Mouse (Mus musculus): ENCODE measurements around the gene Plxnb2.

Plxnb2 gene

GRCm38 (mm10) chr15:89149271-89150040 is 31.1 kb downstream of the Plxnb2 start, which contains the start of gene Mapk11:
Mapk11 (minus strand) TSS chr15:89149628.
- DNase-seq (ENCODE audit: low read depth, low spot score) = no peak

DNA sequence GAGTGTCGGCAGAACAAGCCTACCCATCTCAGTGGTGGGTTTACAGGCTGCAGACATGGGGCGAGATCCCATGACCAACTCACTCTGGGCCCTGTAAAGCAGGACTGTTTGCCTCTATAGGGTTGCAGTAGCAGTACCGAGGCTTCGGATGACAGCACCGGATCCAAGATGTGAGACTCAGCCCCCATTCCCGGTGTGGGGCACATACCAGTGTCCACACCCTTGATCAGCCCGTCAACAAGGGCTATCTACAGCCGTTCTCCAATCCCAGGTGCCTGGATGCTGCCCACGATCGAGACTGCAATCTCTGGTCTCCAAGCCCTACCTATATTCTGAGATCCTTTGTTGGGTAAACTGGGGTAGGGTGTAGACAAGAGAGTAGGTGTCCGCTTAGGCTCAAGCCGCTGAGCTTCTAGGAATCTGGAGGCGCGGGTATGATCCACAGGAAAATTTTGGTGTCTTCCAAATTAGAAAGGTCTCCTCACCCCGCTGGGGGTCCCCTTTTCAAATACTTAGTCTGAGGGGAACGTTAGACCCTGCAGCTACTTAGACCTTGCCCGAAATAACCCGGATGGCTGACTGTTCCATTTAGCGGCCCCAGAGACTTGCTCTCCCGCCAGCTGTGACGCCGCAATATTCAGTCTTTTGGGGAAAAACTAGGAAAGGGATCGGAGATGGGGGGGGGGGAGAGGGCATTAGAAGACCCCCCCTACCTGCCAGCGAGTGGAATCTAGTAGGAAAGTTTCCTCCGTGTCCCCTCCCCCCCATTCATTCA is 31.9 kb downstream of the Plxnb2 start:
- no peak for DNase-seq (ENCODE audit: low read depth, low spot score)

- DNase-seq (ENCODE audit: low read depth, low spot score) = no peak
Measured at GRCm38 (mm10) chr15:89147895-89148294, 32.7 kb downstream of the Plxnb2 start.

- no peak for DNase-seq (ENCODE audit: low read depth, low spot score)
Measured at GRCm38 (mm10) chr15:89147456-89147855, 33.1 kb downstream of the Plxnb2 start.

- no peak for DNase-seq (ENCODE audit: low read depth, low spot score)
Measured at GRCm38 (mm10) chr15:89147024-89147423, 33.6 kb downstream of the Plxnb2 start.

- peak; percentile 80 for DNase-seq (ENCODE audit: low read depth, low spot score)
Measured at GRCm38 (mm10) chr15:89146537-89146936, 34.1 kb downstream of the Plxnb2 start.

DNA sequence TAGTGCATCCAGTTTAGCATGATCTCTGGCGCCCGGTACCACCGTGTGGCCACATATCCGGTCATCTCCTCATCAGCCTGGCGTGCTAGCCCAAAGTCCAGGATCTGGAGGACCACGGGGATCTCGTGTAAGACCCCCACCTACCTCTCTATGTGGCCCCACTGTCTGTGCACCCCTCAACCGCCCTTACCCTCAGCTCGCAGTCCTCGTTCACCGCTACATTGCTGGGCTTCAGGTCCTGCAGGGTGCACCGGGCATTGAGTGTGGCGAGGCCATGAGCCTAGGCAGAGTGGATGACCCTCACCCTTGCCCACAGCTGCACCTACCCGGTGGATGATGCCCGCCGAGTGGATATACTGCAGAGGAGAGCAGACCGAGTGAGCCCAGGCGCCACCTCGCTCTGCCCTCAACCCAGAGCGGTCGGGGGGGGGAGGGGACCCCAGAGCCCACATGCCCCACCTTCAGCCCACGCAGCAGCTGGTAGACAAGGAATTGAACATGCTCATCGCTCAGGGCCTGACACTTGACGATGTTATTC is 34.7 kb downstream of the Plxnb2 start:
- no peak for DNase-seq (ENCODE audit: low read depth, low spot score)

DNA sequence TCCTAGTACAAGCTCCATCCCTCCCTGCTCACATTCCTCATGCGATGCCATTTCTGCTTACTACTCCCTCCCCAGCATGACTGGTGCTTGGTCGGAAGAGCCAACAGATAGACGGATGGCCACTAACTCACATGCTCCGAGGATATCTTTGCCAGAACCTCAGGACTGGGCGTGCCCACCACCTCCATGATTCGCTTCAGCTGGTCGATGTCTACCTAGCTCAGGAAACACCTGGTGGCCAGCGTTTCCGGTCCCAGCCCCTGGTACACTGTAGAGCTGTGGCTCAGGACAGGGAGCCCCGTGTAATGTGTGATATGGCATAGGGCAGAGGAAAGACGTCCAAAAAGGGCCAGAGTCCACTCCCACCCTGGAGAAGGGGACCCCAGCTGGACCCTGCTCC is 35.6 kb downstream of the Plxnb2 start:
- no peak for DNase-seq (ENCODE audit: low read depth, low spot score)

- DNase-seq (ENCODE audit: low read depth, low spot score) = no peak
Measured at GRCm38 (mm10) chr15:89143134-89143533, 37.5 kb downstream of the Plxnb2 start.

DNA sequence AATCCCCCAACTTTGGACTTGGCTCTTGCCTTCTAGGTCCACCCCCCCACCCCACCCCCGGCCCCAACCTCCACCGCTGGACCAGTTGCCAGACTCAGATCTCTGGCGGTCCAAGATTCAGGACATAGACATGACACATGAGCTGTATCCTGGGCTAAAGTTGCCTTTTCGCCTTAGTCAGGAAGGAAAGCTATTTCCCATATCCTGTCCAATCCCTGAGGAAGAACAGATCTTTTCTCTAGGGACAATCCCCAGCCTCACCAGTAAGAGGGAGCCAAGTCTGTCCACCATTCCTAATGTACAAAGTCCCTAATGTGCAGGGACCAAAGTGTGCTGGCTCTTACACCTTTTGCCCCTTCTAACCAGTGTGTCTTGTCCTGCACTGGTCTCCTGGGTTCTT is 38.7 kb downstream of the Plxnb2 start:
- no peak for DNase-seq (ENCODE audit: low read depth, low spot score)

DNA sequence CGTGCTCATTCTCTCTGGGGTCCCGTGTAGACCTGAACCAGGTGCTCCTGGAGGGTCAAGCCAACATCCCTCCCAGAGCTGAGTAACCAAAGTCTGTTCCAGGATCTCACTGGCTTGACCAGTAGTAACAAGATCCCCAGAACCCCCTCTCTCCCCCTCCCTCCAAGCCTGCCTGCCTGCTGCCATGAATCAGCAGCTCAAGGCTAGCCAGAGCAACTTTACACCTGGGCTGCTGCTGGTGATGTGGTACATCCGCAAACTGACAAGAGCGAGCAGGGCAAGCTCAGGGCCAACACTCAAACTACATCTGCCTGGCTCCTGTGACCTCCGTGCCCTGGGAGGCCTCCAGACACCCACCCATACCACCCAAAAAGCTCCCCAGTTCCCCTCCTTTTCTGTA is 39.1 kb downstream of the Plxnb2 start:
- no peak for DNase-seq (ENCODE audit: low read depth, low spot score)

DNA sequence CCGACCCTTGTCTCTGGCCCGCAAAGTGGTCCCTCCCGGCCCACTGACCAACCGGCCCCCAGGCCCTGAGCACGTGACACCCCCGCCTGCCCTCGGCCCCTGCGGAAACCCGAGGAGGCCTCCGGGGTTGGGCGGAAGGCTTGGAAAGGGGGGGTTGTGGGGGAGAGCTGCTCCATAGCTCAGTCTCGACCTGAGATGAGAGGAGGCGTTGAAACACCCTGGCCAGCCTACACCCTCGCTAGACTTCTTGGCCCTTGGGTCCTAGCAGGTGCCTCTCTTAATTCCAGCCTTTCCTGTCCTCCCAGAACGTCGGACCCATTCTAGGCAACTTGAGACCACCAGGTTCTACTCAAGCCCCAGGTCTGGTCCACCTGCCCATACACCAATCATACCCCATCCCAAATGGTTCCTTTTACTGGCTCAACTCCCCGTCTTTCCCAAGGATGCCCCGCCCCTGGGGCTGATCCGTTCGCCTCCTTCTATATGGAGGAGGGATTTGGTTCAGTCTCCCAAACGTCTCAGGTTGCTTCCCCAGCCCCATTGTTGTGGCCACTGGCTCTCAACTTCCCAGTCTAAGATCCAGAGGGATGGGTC is 39.8 kb downstream of the Plxnb2 start, which contains the start of gene Mapk12:
Gene Mapk12 (minus strand): TSS at position 45 of the 594 bp plus-strand sequence.
- no peak for DNase-seq (ENCODE audit: low read depth, low spot score)

DNA sequence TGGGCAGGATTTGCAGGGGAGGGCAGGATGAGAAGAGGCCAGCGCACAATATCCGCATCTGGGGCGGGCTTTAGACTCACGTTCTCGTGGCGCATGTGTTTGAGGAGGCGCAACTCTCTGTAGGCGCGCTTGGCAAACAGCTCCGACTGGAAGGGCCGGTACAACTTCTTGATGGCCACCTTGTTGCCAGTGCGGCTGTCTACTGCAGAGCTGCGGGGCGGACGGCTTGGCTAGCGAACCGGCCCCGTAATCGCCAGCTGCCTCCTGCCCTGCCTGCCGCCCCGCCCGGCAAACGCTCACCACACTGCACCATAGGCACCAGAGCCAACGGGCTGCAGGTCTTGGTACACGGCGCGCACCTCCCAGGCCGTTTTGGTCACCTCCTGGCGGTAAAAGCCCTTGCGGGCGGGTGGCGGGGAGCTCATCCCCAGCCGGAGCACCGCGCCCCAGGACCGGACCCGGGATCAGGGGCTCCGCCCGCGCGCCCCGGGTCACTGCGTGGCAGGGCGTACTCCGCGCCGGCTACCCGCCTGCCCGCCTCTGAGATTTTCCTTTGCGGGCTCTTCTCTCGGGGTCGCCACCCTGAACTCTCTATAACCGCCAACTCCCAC is 40.4 kb downstream of the Plxnb2 start:
- DNase-seq (ENCODE audit: low read depth, low spot score) = peak; percentile 73

GRCm38 (mm10) chr15:89138531-89138930 is 42.1 kb downstream of the Plxnb2 start:
- no peak for DNase-seq (ENCODE audit: low read depth, low spot score)

DNA sequence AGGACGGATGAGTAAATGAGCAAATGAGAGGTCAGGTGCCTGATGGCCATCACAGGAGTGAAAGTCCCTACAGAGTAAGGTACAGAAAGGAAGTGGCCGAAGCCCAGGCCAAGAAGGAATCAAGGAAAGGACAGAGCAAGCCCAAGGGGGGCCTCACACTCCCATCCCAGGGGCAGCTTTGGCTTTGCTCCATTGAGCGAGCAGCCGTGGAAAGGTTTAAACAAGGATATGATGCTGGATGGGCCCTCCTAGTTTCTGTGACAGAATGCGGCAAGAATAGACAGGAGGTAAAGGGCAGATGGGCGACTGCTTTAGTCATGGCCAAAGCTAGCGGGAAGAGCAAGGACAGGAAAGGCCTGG is 42.6 kb downstream of the Plxnb2 start:
- no peak for DNase-seq (ENCODE audit: low read depth, low spot score)

DNA sequence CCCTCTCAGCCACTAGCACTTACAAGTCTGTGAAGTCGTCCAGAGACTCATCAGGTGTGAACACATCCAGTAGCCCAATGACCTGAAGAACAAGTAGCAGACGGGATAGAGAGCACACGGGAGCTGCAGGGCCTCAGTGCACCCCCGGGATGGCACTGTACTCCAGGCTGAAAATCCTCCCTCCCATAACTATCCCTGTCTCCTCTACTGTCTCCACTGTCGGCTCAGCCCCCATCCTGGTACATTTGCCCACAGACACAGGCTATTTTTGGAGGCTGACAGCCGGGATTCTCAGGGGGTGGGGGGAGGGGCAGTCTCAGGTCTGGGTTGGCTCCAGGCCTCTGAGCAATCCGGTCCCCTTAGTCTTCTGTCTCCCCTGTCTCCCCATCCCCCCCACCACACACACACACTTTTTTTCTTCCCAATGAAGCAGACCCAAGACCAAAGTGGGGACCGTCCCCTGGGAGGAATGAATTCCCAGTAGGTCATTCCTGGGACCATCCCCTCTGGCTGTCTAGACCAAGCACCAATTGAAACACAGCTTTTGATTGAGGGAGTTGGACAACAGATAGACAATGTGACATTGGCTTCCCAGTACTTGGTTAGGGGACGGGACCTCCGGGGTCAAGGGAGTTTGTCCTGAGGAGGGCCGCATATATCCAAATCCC is 43.1 kb downstream of the Plxnb2 start:
- no peak for DNase-seq (ENCODE audit: low read depth, low spot score)

DNA sequence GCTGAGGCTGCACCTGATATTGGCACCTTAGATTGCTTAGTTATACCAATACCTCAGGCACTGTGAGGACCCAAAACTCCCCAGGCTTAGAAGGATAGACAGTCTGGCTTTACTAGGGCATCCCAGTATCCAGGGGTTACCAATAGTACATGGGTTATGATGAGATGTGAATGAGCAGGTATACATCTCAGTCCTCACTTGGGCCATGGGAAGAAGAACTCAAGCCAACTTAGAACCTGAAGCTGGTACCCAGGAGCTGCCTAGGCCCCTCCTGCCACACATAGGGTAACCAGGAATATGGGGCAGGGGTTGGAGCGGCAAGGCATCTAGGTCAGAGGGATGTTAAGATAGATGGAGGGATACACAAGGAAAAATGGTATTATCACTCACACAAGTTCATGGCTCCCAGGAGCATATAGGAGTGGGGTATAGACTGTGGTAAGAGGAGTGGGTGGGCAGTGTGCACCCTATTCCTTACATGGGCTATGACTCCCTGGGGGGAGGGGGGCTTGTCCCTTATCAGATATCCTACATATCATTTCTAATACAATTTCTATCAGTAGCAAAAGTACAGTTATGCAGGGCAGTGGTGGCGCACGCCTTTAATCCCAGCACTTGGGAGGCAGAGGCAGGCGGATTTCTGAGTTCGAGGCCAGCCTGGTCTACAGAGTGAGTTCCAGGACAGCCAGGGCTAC is 44.0 kb downstream of the Plxnb2 start:
- no peak for DNase-seq (ENCODE audit: low read depth, low spot score)

DNA sequence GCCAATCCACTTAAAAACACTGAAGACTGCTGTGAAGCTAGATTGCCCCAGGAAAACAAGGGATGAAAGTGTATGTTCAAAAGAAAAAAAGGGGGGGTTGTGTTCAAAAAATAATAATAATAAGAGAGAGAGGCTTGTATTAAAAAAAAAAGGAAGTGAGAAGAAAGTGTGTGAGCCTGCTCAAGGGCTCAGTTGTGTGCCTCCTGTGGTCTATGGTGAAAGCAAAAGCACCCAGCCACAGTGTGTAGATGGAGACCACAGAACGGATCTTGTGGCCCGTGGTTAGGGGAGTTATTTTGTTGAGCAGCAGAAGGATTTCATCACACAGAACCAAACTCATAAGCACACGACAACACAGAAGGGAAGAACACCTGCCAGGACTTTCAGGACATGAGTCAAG is 49.3 kb downstream of the Plxnb2 start:
- no peak for DNase-seq (ENCODE audit: low read depth, low spot score)

DNA sequence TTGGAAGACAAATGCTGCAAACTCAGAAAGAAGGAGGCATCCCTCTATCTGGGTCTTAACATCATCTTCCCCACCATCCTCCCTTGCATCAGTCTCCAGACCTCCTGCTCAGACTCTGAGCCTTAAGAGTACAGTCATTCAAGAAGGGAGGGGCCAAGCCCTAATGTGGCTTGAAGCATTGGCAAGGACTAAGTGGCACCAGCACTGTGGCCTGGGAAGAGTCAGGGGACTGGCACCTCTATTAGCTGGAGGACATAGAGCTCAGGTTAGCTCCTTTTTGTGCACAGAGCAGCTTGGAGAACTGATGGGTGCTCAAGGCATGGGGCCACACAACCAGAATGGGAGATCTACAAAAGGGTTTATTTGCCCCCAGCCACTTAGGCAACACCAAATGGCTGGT is 50.3 kb downstream of the Plxnb2 start:
- no peak for DNase-seq (ENCODE audit: low read depth, low spot score)

Measured in telencephalon, adult 2 months (tissue).